Mouse (Mus musculus) liver, embryonic 14.5 days (tissue): Measurements from ENCODE around the gene Gm45062. TPM values are rescaled to one million over a fixed set of nuclear protein-coding genes. Genes with fewer than 3 reads are reported as not detected.

ENCODE experiments used
- ATAC-seq: fragments of 200-750 bp; cut with Nextera tagmentation; 2 replicates; pipeline ENCODE4 v1.8.0; 2017; ENCODE audit warnings: moderate number of reproducible peaks, mild to moderate bottlenecking, moderate library complexity; ENCODE audit not compliant: insufficient read depth
- DNase-seq, 3 experiments: peaks; one replicate each; pipeline ENCODE4 v3.0.0-alpha.2; 2012 to 2013; ENCODE audit warnings: low read depth in 3 of 3, low spot score in 3 of 3
- H3K27ac ChIP-seq: fragments of 300-500 bp; sonication (generic); 2 replicates; pipeline ENCODE4 v1.5.1; 2014; ENCODE audit warnings: moderate library complexity, mild to moderate bottlenecking, control low read depth, inconsistent platforms
- H3K27me3 ChIP-seq: fragments of 300-500 bp; sonication (generic); 2 replicates; pipeline ENCODE4 v1.6.1; 2014; ENCODE audit warnings: mild to moderate bottlenecking, low read length, moderate library complexity; ENCODE audit not compliant: control insufficient read depth, insufficient read depth
- H3K36me3 ChIP-seq: fragments of 300-500 bp; sonication (generic); replicated peaks from 2 replicates; pipeline ENCODE4 v1.6.1; 2014; ENCODE audit warnings: low read depth; ENCODE audit not compliant: control insufficient read depth, insufficient read depth
- H3K4me1 ChIP-seq, 2 experiments: fragments of 200-500 bp in 1 of 2; fragments of 300-500 bp in 1 of 2; sonication (generic) in 1 of 2; replicated peaks; 2 replicates each; pipeline ENCODE4 v1.6.1; 2012 to 2014; ENCODE audit warnings: antibody characterized with exemption in 1 of 2, inconsistent platforms in 1 of 2, low read length in 1 of 2; ENCODE audit not compliant: control insufficient read depth in 2 of 2, insufficient read depth in 2 of 2
- H3K4me2 ChIP-seq: fragments of 300-500 bp; sonication (generic); 2 replicates; pipeline ENCODE4 v1.6.1; 2014; ENCODE audit warnings: low read depth, mild to moderate bottlenecking, control low read depth, moderate library complexity
- H3K4me3 ChIP-seq, 2 experiments: fragments of 200-500 bp in 1 of 2; fragments of 300-500 bp in 1 of 2; sonication (generic) in 1 of 2; 2 replicates each; pipeline ENCODE4 v1.5.1; 2012 to 2014; ENCODE audit warnings: low read depth in 2 of 2, low read length in 2 of 2, mild to moderate bottlenecking in 2 of 2, control low read depth in 1 of 2, inconsistent platforms in 1 of 2, moderate library complexity in 1 of 2; ENCODE audit not compliant: insufficient read depth in 1 of 2
- H3K9ac ChIP-seq: fragments of 300-500 bp; sonication (generic); replicated peaks from 2 replicates; pipeline ENCODE4 v1.6.1; 2014; ENCODE audit warnings: mild to moderate bottlenecking, control low read depth, moderate library complexity
- H3K9me3 ChIP-seq: fragments of 300-500 bp; sonication (generic); 2 replicates; pipeline ENCODE4 v1.6.1; 2016; ENCODE audit warnings: low read length, mixed read lengths; ENCODE audit not compliant: control insufficient read depth
- CTCF ChIP-seq: IDR thresholded peaks from 2 replicates; pipeline ENCODE4 v1.5.1; 2016; ENCODE audit warnings: antibody characterized with exemption, low read depth, control low read depth
- EP300 ChIP-seq: IDR thresholded peaks from 2 replicates; pipeline ENCODE4 v1.6.1; 2016; ENCODE audit warnings: antibody characterized with exemption, low read depth
- WGBS: fragments of 180-500 bp; shearing (Covaris S2); extraction: QIAGEN DNeasy Blood & Tissue Kit; methylation state at CpG from one replicate; pipeline ENCODE4 v1.1.7; 2014; ENCODE audit not compliant: insufficient replicate concordance; 5-methylcytosine and 5-hydroxymethylcytosine counted together
- polyA plus RNA-seq, 2 experiments: library from polyadenylated mRNA; depleted of rRNA in 1 of 2; stranded (reverse) in 1 of 2; unstranded in 1 of 2; fragments of >200 nt; fragmentation: Nextera tagmentation in 1 of 2; extraction: Ambion mirVana in 1 of 2; gene quantifications; 2 replicates each; pipeline versions ENCODE4 v1.2.1 to v1.2.3; 2012 to 2014

Gene Gm45062
- polyA plus RNA-seq, 2 experiments: 0.86 to 1.9 TPM

DNA sequence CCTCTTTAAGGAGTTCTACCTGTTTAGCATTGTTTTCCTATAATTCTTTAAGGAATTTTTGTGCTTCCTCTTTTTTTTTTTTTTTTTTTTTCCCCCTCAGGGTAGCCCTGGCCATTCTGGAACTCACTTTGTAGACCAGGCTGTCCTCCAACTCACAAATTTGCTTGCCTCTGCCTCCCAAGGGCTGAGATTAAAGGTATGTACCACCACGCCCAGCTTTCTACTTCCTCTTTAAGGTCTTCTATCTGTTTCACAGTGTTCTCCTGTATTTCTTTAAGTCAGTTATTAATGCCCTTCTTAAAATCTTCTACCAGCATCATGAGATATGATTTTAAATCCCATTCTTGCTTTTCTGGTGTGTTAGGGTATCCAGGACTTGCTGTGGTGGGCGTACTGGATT, 130.1 kb downstream of the Gm45062 start:
- Histone ChIP-seq H3K36me3 (no peaks in the 10 kb centered on the region), H3K27ac (no peak overlapping the region), H3K4me3 (no peak overlapping the region), H3K9ac (no peak overlapping the region), H3K27me3 (no peaks in the 10 kb centered on the region), H3K4me1 (peaks cover 0 to 6% of the 10 kb centered on the region in 2 experiments; a peak in 1 of 4 replicates), H3K9me3 (no peaks in the 10 kb centered on the region), H3K4me2 (no peak overlapping the region)
- WGBS: 82% methylated on average over 2 of the region's 2 CpGs
- DNase-seq (no peak), ATAC-seq (no peak)
- TF ChIP-seq EP300 (no peak), CTCF (no peak)

DNA sequence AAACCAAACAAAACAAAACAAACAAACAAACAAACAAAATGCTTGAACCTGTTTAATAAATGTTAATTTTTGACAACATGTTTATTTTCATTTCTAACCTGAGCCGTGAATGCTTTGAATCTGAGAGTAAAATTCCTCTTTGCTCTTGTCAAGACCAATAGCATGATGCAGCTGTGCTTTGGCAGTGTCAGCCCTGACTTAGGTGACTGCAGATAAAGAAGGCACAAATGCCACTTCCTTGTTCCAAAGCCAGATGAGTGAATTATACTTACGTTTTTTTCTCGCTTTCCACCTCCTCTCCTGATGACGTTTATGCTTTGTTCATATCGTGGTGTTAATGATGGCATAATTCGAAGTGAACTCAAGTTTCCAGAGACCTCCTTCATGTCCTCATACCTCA, 131.0 kb downstream of the Gm45062 start:
- H3K4me1 ChIP-seq: peaks cover 0 to 7% of the 10 kb centered on the region in 2 experiments; a peak in 1 of 4 replicates
- ATAC-seq (no peak), DNase-seq (no peak)
- no peak overlapping the region for H3K4me3 ChIP-seq
- H3K9ac ChIP-seq: no peak overlapping the region
- H3K27me3 ChIP-seq: no peaks in the 10 kb centered on the region
- no peak overlapping the region for H3K4me2 ChIP-seq
- H3K27ac ChIP-seq: no peak overlapping the region
- H3K36me3 ChIP-seq: no peaks in the 10 kb centered on the region
- no peaks in the 10 kb centered on the region for H3K9me3 ChIP-seq
- no peak for TF ChIP-seq CTCF
- no peak for TF ChIP-seq EP300
- 75% methylated on average over 6 of the region's 6 CpGs for WGBS

- Histone ChIP-seq H3K4me2 (no peak overlapping the region), H3K9ac (no peak overlapping the region), H3K4me3 (no peak overlapping the region), H3K27ac (no peak overlapping the region), H3K4me1 (peaks cover 0 to 7% of the 10 kb centered on the region in 2 experiments; a peak in 1 of 4 replicates), H3K36me3 (no peaks in the 10 kb centered on the region), H3K27me3 (no peaks in the 10 kb centered on the region), H3K9me3 (no peaks in the 10 kb centered on the region)
- ATAC-seq (no peak), DNase-seq (no peak)
- 67% methylated on average over 2 of the region's 2 CpGs for WGBS
- no peak for TF ChIP-seq CTCF
Measured at GRCm38 (mm10) chr6:8390935-8391334, 131.7 kb downstream of the Gm45062 start.

DNA sequence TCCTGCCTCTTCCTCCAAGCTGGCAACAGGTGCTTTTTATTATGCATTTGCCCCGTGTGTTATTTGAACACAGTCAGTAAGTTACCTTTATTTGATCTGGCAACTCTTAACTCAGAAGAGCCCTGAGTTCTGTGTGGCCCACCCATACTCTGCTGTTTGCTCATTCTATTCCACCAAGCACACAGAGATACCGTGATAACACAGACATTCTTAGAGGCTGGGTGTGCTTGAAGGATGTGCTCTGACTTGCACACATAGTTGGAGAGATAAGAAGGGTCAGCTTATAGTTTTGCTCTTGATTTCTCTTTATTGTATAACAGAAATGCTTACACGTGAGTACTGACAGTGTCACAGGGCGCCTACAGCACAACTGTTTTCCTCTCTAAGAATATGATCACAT, 133.8 kb downstream of the Gm45062 start:
- Histone ChIP-seq H3K4me2 (no peak overlapping the region), H3K4me3 (no peak overlapping the region), H3K27ac (no peak overlapping the region), H3K4me1 (peaks cover 0 to 7% of the 10 kb centered on the region in 2 experiments; a peak in 1 of 4 replicates), H3K36me3 (no peaks in the 10 kb centered on the region), H3K9ac (no peak overlapping the region), H3K27me3 (no peaks in the 10 kb centered on the region), H3K9me3 (no peaks in the 10 kb centered on the region)
- DNase-seq (peak in 1 of 3 experiments; percentile 36), ATAC-seq (peak; percentile 59; the same call in 1 of the 2 replicates)
- WGBS: 35% methylated on average over 4 of the region's 4 CpGs
- TF ChIP-seq EP300: no peak
- TF ChIP-seq CTCF: no peak

- DNase-seq (no peak), ATAC-seq (no peak)
- H3K9ac ChIP-seq: no peak overlapping the region
- TF ChIP-seq CTCF: no peak
- no peak for TF ChIP-seq EP300
- peaks cover 0 to 7% of the 10 kb centered on the region in 2 experiments; a peak in 1 of 4 replicates for H3K4me1 ChIP-seq
- no peak overlapping the region for H3K4me3 ChIP-seq
- no peaks in the 10 kb centered on the region for H3K36me3 ChIP-seq
- H3K27ac ChIP-seq: no peak overlapping the region
- H3K4me2 ChIP-seq: no peak overlapping the region
- no peaks in the 10 kb centered on the region for H3K27me3 ChIP-seq
- H3K9me3 ChIP-seq: no peaks in the 10 kb centered on the region
Measured at GRCm38 (mm10) chr6:8394044-8394443, 134.8 kb downstream of the Gm45062 start.
